ENCODE assay signal across 8 mouse cellular contexts in genomic region chr19:16328074-16328850, GRCm38 (mm10).
A peak's percentile ranks its signal among the peaks of the same experiment; 100 is the strongest.
DNase-seq lines count a peak whose midpoint lies in the region; ATAC-seq lines count a peak whose summit lies in the region.

No protein-coding gene starts in this region.

- peak; percentile 41 for DNase-seq in ovary, adult 18-20 months (ENCODE audit: low spot score)
- no peak for DNase-seq in ovary, postnatal 10 days (ENCODE audit: low spot score)
- peak; percentile 40 for DNase-seq in brain, embryonic 18.5 days (ENCODE audit: low read depth, low spot score)
- DNase-seq in frontal cortex, postnatal 36 days (ENCODE audit: low spot score in 2 of 2): peak; percentile 65 to 77
- peak; percentile 88 for DNase-seq in kidney, postnatal 14 days
- DNase-seq in lung, postnatal 25 days (ENCODE audit: low spot score): peak; percentile 70
- DNase-seq in right cerebral cortex, postnatal 4 days: peak; percentile 50

- no peak for ATAC-seq in megakaryocyte-erythroid progenitor cell, adult 5-6 weeks (replicated peaks; ENCODE audit: low FRiP score, low TSS enrichment, poor library complexity, severe bottlenecking)
